Mouse (Mus musculus) ES-E14 (cell line): ENCODE data around the gene H2-Ob. TPM values are rescaled to one million over a fixed set of nuclear protein-coding genes. Genes with fewer than 3 reads are reported as not detected.

Source experiments
- DNase-seq: peaks from one replicate; pipeline ENCODE4 v3.0.0-alpha.2; 2013; ENCODE audit warnings: low read depth, low spot score
- H3K27ac ChIP-seq: 2 replicates; pipeline ENCODE4 v1.5.1; 2012; ENCODE audit warnings: low read depth, mild to moderate bottlenecking, low read length, moderate library complexity, mixed read lengths; ENCODE audit not compliant: poor library complexity, insufficient read depth, severe bottlenecking
- H3K36me3 ChIP-seq: 2 replicates; pipeline ENCODE4 v1.6.1; 2012; ENCODE audit warnings: mild to moderate bottlenecking, low read length, moderate library complexity, mixed read lengths; ENCODE audit not compliant: control insufficient read depth, poor library complexity, insufficient read depth, severe bottlenecking
- H3K4me1 ChIP-seq, 2 experiments: fragments of 150-350 bp in 1 of 2; sonication (generic) in 1 of 2; 2 replicates each; pipeline ENCODE4 v1.6.1; 2012; ENCODE audit warnings: low read length in 2 of 2, mild to moderate bottlenecking in 1 of 2, mixed read lengths in 1 of 2; ENCODE audit not compliant: control insufficient read depth in 2 of 2, insufficient read depth in 2 of 2, poor library complexity in 1 of 2
- H3K4me3 ChIP-seq, 2 experiments: fragments of 150-350 bp in 1 of 2; sonication (generic) in 1 of 2; 2 replicates each; pipeline ENCODE4 v1.5.1; 2012; ENCODE audit warnings: low read length in 2 of 2, low read depth in 1 of 2, mild to moderate bottlenecking in 1 of 2, mixed read lengths in 1 of 2; ENCODE audit not compliant: insufficient read depth in 1 of 2, poor library complexity in 1 of 2, severe bottlenecking in 1 of 2
- H3K9ac ChIP-seq: 2 replicates; pipeline ENCODE4 v1.6.1; 2012; ENCODE audit warnings: low read depth, mild to moderate bottlenecking, low read length, mixed read lengths; ENCODE audit not compliant: poor library complexity, insufficient read depth, severe bottlenecking
- H3K9me3 ChIP-seq: fragments of 150-350 bp; sonication (generic); 2 replicates; pipeline ENCODE4 v1.6.1; 2012; ENCODE audit warnings: low read depth, mild to moderate bottlenecking, low read length; ENCODE audit not compliant: control insufficient read depth, insufficient read depth
- CHD2 ChIP-seq: IDR thresholded peaks from 2 replicates; pipeline ENCODE4 v1.6.1; 2014; ENCODE audit warnings: mild to moderate bottlenecking, low read depth, low read length, inconsistent platforms
- HCFC1 ChIP-seq: IDR thresholded peaks from 2 replicates; pipeline ENCODE4 v1.6.1; 2012; ENCODE audit warnings: low read length, inconsistent platforms, borderline replicate concordance; ENCODE audit not compliant: insufficient read depth
- MAFK ChIP-seq: IDR thresholded peaks from 2 replicates; pipeline ENCODE4 v1.6.1; 2014; ENCODE audit warnings: mild to moderate bottlenecking, low read depth, low read length, inconsistent platforms; ENCODE audit not compliant: insufficient read depth
- ZC3H11A ChIP-seq: IDR thresholded peaks from 2 replicates; pipeline ENCODE4 v1.6.1; 2012; ENCODE audit warnings: low read depth, mild to moderate bottlenecking, inconsistent platforms, low read length, borderline replicate concordance
- ZNF384 ChIP-seq: IDR thresholded peaks from 2 replicates; pipeline ENCODE4 v1.6.1; 2012; ENCODE audit warnings: low read depth, low read length, inconsistent platforms
- in situ Hi-C, 2 experiments: fragments of 600-800 bp; cut with MboI; formaldehyde crosslinking; loops; one replicate each; pipeline ENCODE4 v1.15.1; 2025; ENCODE audit warnings: low sequenced_read_pairs in 2 of 2, inconsistent platforms in 1 of 2; ENCODE audit not compliant: unreplicated experiment in 2 of 2
- total RNA-seq: library from RNA; depleted of rRNA; stranded (reverse); fragments of 300-350 nt; gene quantifications from 2 replicates; pipeline ENCODE4 v1.2.3, GENCODE M21; 2012

Gene H2-Ob
- total RNA-seq, 1 experiment, result not detected

DNA sequence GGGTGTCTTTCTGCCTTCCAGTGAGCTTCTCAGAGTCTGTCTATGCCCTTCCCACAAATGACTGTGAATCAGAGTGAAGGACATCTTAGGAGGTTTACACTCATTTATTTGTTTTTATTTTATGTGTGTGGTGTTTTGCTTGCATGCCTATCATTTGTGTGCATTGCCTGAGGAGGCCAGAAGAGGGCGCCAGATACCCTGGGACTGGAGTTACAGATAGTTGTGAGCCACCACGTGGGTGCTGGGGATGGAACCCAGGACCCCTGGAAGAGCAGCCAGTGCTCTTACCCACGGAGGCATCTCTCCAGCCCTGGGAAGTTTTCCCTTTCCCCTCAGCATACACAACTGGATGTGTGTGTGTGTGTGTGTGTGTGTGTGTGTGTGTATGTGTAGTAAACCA is 29.0 kb upstream of the H2-Ob start:
- Histone ChIP-seq H3K4me3 (no peak overlapping the region), H3K9ac (no peak overlapping the region), H3K36me3 (no peaks in the 10 kb centered on the region), H3K4me1 (peaks cover 0 to 9% of the 10 kb centered on the region in 2 experiments; a peak in 1 of 4 replicates), H3K9me3 (no peaks in the 10 kb centered on the region), H3K27ac (no peak overlapping the region)
- in situ Hi-C loops, result no loop called here
- no peak for DNase-seq
- no peak for TF ChIP-seq HCFC1
- no peak for TF ChIP-seq MAFK
- TF ChIP-seq ZC3H11A, result no peak

- no peak for DNase-seq
- H3K9ac ChIP-seq, result no peak overlapping the region
- H3K4me3 ChIP-seq, result no peak overlapping the region
- no peaks in the 10 kb centered on the region for H3K9me3 ChIP-seq
- H3K4me1 ChIP-seq, result peaks cover 0 to 7% of the 10 kb centered on the region in 2 experiments; a peak in 1 of 4 replicates
- in situ Hi-C loops, result no loop called here
- no peak overlapping the region for H3K27ac ChIP-seq
- no peak for TF ChIP-seq HCFC1
- TF ChIP-seq MAFK, result no peak
- no peak for TF ChIP-seq ZC3H11A
- TF ChIP-seq ZNF384, result no peak
- TF ChIP-seq CHD2, result no peak
- H3K36me3 ChIP-seq, result no peaks in the 10 kb centered on the region
These were observed 28.1 kb upstream of the H2-Ob start for GRCm38 (mm10) chr17:34210599-34210998.

DNA sequence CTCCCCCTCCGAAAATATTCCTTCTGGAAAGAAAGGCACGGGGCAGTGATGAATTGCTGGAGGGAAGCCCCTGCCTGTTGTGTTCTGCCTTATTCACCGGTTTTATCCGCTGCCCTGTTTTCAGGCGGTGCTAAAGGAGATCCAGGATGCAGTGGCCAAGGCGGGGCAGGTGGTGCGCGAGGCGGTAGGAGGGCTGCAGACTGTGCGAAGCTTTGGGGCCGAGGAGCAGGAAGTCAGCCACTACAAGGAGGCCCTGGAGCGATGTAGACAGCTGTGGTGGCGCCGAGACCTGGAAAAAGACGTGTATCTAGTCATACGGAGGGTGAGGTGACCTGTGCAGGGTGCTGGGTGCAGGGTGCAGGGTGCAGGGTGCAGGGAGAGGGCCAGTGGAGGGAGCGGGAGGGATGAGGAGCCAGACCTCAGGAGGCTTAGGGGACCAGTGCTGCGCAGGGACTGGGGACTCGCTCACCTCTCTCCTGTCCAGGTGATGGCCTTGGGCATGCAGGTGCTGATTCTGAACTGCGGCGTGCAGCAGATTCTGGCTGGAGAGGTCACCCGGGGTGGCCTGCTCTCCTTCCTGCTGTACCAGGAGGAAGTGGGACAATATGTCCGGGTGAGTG is 26.8 kb upstream of the H2-Ob start:
- in situ Hi-C loops, result no loop called here
- Histone ChIP-seq H3K4me1 (peaks cover 0 to 5% of the 10 kb centered on the region in 2 experiments; a peak in 1 of 4 replicates), H3K9me3 (0 out of 2 replicates have a peak, but pooled peaks cover 2% of the 10 kb centered on the region), H3K4me3 (peak overlapping the region in 1 of 2 experiments; percentile 13; a peak in 1 of 4 replicates), H3K9ac (no peak overlapping the region), H3K27ac (no peak overlapping the region), H3K36me3 (no peaks in the 10 kb centered on the region; the same call in 1 of the 2 replicates)
- no peak for DNase-seq
- TF ChIP-seq ZC3H11A, result no peak
- TF ChIP-seq ZNF384, result no peak
- no peak for TF ChIP-seq CHD2
- TF ChIP-seq MAFK, result no peak

DNA sequence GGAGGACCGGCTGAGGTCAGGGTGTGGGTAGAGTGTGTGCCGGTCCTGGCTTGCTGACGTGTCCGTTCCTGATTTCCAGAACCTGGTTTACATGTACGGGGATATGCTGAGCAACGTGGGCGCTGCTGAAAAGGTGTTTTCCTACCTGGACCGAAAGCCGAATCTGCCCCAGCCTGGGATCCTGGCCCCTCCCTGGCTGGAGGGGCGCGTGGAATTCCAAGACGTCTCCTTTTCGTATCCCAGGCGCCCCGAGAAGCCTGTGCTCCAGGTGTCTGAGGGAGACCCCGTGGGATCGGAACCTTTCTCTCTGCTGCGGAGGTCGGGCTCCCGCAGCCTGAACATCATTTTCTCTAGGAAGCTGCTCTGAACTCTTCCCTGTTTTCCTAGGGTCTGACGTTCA is 24.8 kb upstream of the H2-Ob start:
- in situ Hi-C loops, result no loop called here
- TF ChIP-seq CHD2 (no peak), HCFC1 (no peak), ZNF384 (no peak), ZC3H11A (no peak), MAFK (no peak)
- Histone ChIP-seq H3K36me3 (no peaks in the 10 kb centered on the region; the same call in none of the 2 replicates), H3K9me3 (peaks cover 4% of the 10 kb centered on the region; the same call in 1 of the 2 replicates), H3K27ac (no peak overlapping the region), H3K4me1 (no peaks in the 10 kb centered on the region), H3K9ac (no peak overlapping the region), H3K4me3 (no peak overlapping the region)
- no peak for DNase-seq

GRCm38 (mm10) chr17:34215176-34215575 is 23.5 kb upstream of the H2-Ob start:
- no peak for DNase-seq
- no peak overlapping the region for H3K9ac ChIP-seq
- no peak overlapping the region for H3K27ac ChIP-seq
- peaks cover 4% of the 10 kb centered on the region; the same call in 1 of the 2 replicates for H3K9me3 ChIP-seq
- H3K36me3 ChIP-seq, result no peaks in the 10 kb centered on the region; the same call in none of the 2 replicates
- H3K4me1 ChIP-seq, result no peaks in the 10 kb centered on the region
- in situ Hi-C loops, result no loop called here
- TF ChIP-seq CHD2 (no peak), MAFK (no peak), HCFC1 (no peak), ZNF384 (no peak), ZC3H11A (no peak)
- H3K4me3 ChIP-seq, result no peak overlapping the region
